Mouse (Mus musculus): ENCODE results near the gene Mrfap1. TPM values are rescaled to one million over a fixed set of nuclear protein-coding genes. Genes with fewer than 3 reads are reported as not detected.

Mrfap1 gene
- polyA plus RNA-seq, 1 experiment from 2014 or later, result 379 TPM

DNA sequence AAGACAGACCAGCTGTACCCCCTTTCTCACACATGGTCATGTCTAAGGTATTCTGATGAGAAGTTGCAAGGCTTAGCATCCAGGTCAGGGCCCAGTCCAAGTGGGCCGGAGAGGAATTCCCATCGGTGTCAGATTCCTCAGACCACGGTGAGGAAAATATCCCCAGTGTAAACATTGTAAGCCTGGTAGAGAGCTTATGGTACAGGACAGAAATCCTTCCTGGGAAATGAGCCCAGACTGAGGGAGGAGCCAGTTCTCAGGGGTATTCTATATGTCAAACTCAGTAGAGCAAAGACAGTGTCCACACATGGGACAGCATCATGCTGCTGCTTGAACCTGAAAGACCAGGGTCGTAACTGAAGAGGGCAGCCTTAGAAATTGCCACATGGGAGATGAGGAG, 36.7 kb downstream of the Mrfap1 start:
- no peaks in the 10 kb centered on the region for H3K27me3 ChIP-seq (replicated peaks; ENCODE audit: control insufficient read depth, insufficient read depth, low read length)
- no peak overlapping the region for H3K27ac ChIP-seq (ENCODE audit: low read depth, low read length)
- TF ChIP-seq CTCF (IDR thresholded peaks at IDR 0.05; ENCODE audit: low read depth), result no peak
- H3K4me2 ChIP-seq (replicated peaks; ENCODE audit: low read depth), result no peak overlapping the region
- H3K9ac ChIP-seq (ENCODE audit: low read depth, low read length), result no peak overlapping the region
- WGBS, result 32% methylated on average over 4 of the region's 4 CpGs
- no peaks in the 10 kb centered on the region for H3K36me3 ChIP-seq (ENCODE audit: control insufficient read depth, insufficient read depth)
- no peaks in the 10 kb centered on the region for H3K4me1 ChIP-seq (replicated peaks; ENCODE audit: control insufficient read depth, insufficient read depth, low read length)
- H3K4me3 ChIP-seq (ENCODE audit: low read depth, low read length), result no peak overlapping the region
- H3K9me3 ChIP-seq (ENCODE audit: control insufficient read depth), result no peaks in the 10 kb centered on the region
- ATAC-seq, result no peak

DNA sequence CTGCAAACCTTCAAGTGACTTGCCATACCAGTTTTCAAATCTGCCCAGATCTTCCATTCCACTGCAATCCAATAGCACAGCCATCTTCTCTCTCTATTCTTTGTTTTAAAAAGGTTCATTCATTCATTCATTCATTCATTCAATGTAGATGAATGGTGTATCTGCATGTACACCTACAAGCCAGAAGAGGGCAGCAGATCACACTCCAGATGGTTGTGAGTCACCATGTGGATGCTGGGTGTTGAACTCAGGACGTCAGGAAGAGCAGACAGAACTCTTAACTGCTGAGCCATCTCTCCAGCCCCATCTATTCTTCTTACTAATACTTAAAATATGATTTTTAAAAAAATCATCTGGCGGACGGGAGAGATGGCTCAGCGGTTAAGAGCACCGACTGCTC, 39.5 kb downstream of the Mrfap1 start:
- Histone ChIP-seq H3K9ac (ENCODE audit: low read depth, low read length) (no peak overlapping the region), H3K4me2 (replicated peaks; ENCODE audit: low read depth) (no peak overlapping the region), H3K4me1 (replicated peaks; ENCODE audit: control insufficient read depth, insufficient read depth, low read length) (no peaks in the 10 kb centered on the region), H3K36me3 (ENCODE audit: control insufficient read depth, insufficient read depth) (no peaks in the 10 kb centered on the region), H3K27ac (ENCODE audit: low read depth, low read length) (no peak overlapping the region), H3K9me3 (ENCODE audit: control insufficient read depth) (no peaks in the 10 kb centered on the region), H3K4me3 (ENCODE audit: low read depth, low read length) (no peak overlapping the region), H3K27me3 (replicated peaks; ENCODE audit: control insufficient read depth, insufficient read depth, low read length) (no peaks in the 10 kb centered on the region)
- 67% methylated on average over 5 of the region's 5 CpGs for WGBS
- no peak for ATAC-seq
- peak; percentile 75 for TF ChIP-seq CTCF (IDR thresholded peaks at IDR 0.05; ENCODE audit: low read depth)

DNA sequence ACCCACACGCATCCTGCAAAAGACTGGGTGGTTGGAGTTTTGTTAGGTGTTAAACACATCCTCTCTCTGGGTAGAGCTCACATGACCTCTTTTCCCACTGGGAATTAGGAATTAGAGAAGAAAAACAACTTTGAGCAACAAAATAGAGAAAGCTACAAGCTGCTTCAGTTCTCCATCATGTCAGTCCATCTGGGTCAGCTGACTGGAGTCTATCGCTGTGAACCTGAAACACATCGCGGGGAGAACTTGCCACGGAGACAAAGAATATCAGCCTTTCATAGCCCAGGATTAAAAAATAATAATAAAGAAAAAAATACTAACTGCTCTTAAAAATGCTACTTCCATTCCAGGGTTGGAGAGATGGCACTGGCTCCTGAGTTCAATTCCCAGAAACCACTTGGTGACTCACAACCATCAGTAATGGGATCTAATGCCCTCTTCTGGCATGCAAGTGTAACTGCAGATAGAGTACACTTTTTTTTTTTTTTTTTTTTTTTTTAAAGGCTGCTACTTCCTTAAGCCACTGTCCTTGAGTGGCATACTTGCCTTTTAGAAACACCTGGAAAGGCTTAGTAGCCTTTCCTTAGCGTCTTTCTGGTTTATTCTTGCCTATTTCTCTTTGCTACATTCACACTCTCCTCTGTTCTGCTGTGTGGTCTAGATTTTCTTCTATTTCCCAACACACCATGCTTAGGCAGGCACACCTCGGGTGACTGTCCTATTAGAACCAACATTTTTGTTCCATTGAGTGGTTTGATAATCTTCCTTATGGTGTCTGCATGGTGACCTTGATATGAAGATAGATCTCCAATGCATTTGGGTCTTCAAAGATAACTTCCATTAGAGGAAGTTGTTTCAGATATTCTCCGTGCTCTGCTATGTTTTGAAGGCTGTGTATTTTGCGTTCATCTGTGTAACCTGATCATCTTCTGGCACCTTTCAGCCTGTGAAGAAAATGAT, 46.2 kb downstream of the Mrfap1 start:
- Histone ChIP-seq H3K9ac (ENCODE audit: low read depth, low read length) (no peak overlapping the region), H3K27ac (ENCODE audit: low read depth, low read length) (no peak overlapping the region), H3K27me3 (replicated peaks; ENCODE audit: control insufficient read depth, insufficient read depth, low read length) (no peaks in the 10 kb centered on the region), H3K9me3 (ENCODE audit: control insufficient read depth) (no peaks in the 10 kb centered on the region), H3K4me2 (replicated peaks; ENCODE audit: low read depth) (no peak overlapping the region), H3K4me3 (ENCODE audit: low read depth, low read length) (no peak overlapping the region), H3K36me3 (ENCODE audit: control insufficient read depth, insufficient read depth) (no peaks in the 10 kb centered on the region), H3K4me1 (replicated peaks; ENCODE audit: control insufficient read depth, insufficient read depth, low read length) (0 out of 2 replicates have a peak, but pooled peaks cover 3% of the 10 kb centered on the region)
- peak; percentile 64 for TF ChIP-seq CTCF (IDR thresholded peaks at IDR 0.05; ENCODE audit: low read depth)
- 75% methylated on average over 9 of the region's 9 CpGs for WGBS
- ATAC-seq, result no peak

DNA sequence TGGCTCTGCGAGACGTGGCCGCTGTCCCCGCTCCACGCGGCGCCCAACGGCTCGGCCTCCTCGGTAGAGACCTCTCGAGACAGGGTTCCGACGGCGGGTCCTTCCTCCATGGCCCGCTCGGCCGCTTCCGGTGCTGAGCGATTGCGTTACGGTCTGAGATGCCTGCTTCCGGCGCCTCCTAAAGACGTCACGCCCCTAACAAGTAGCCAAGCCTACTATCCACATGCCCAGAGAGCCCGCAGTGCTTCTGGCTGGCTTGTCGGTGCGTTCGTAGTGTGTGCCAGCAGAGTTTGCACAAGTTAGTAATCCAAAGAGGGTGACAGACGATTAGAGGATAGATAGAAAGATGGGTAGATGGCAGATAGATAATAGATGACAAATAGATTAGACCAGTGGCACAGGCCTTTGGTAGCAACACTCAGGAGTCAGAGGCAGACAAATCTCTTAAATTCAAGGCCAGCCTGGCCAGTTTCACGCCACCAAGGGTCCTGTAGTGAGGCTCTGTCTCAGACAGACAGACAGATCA, 48.0 kb downstream of the Mrfap1 start, which contains the start of gene Bloc1s4:
Bloc1s4 (minus strand) TSS at position 115 of the 526 bp plus-strand sequence.
- H3K9ac ChIP-seq (ENCODE audit: low read depth, low read length), result peak within 1 kb of the TSS; percentile 87
- no peaks in the 10 kb centered on the region for H3K36me3 ChIP-seq (ENCODE audit: control insufficient read depth, insufficient read depth)
- ATAC-seq, result peak; percentile 82
- H3K27me3 ChIP-seq (replicated peaks; ENCODE audit: control insufficient read depth, insufficient read depth, low read length), result no peaks in the 10 kb centered on the region
- H3K4me1 ChIP-seq (replicated peaks; ENCODE audit: control insufficient read depth, insufficient read depth, low read length), result 0 out of 2 replicates have a peak, but pooled peaks cover 3% of the 10 kb centered on the region
- peak within 1 kb of the TSS; percentile 99 for H3K4me2 ChIP-seq (replicated peaks; ENCODE audit: low read depth)
- 4% methylated on average over 31 of the region's 31 CpGs for WGBS
- H3K9me3 ChIP-seq (ENCODE audit: control insufficient read depth), result no peaks in the 10 kb centered on the region
- peak within 1 kb of the TSS; percentile 46; the same call in 1 of the 2 replicates for H3K27ac ChIP-seq (ENCODE audit: low read depth, low read length)
- TF ChIP-seq CTCF (IDR thresholded peaks at IDR 0.05; ENCODE audit: low read depth), result no peak
- peak within 1 kb of the TSS; percentile 99 for H3K4me3 ChIP-seq (ENCODE audit: low read depth, low read length)

DNA sequence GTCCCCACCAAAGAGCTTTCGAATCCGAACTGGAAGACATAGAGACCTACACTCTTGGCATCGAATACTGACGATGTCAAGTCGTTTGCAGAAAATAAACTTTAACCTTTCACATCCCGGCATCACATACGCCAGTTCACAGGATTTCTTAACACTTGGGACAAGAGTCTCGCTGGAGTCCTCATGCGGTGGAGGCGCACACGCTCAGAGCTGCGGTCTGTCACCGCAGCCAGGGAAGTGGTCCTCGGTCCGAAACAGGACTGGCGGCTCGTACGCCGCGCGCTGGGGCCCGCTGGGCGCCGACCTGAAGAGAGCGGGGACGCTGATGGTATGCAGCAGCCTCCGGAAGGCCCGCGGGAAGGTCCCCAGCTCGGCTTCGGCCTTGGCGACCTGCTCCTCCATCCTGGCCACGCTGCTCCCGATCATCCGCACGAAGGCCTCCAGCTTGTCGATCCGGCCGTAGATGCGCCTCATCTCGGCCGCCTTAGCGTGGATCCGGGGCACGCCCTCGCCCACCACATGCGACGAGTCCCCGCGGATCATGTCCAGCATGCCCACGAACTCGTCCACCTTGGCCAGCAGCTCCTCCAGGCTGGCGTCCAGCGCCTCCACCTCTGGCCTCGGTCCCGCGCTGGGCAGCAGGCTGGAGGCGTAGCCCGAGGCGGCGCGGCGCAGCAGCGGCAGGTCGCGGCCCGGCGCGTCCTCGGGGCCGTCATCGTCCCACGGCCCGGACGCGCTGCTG, 48.6 kb downstream of the Mrfap1 start:
- TF ChIP-seq CTCF (IDR thresholded peaks at IDR 0.05; ENCODE audit: low read depth), result no peak
- Histone ChIP-seq H3K4me1 (replicated peaks; ENCODE audit: control insufficient read depth, insufficient read depth, low read length) (0 out of 2 replicates have a peak, but pooled peaks cover 3% of the 10 kb centered on the region), H3K9me3 (ENCODE audit: control insufficient read depth) (no peaks in the 10 kb centered on the region), H3K36me3 (ENCODE audit: control insufficient read depth, insufficient read depth) (no peaks in the 10 kb centered on the region), H3K27me3 (replicated peaks; ENCODE audit: control insufficient read depth, insufficient read depth, low read length) (no peaks in the 10 kb centered on the region), H3K4me3 (ENCODE audit: low read depth, low read length) (peak overlapping the region; percentile 99), H3K4me2 (replicated peaks; ENCODE audit: low read depth) (peak overlapping the region; percentile 99), H3K9ac (ENCODE audit: low read depth, low read length) (peak overlapping the region; percentile 87), H3K27ac (ENCODE audit: low read depth, low read length) (peak overlapping the region; percentile 46; the same call in 1 of the 2 replicates)
- ATAC-seq, result peak; percentile 66
- 1% methylated on average over 64 of the region's 76 CpGs for WGBS

DNA sequence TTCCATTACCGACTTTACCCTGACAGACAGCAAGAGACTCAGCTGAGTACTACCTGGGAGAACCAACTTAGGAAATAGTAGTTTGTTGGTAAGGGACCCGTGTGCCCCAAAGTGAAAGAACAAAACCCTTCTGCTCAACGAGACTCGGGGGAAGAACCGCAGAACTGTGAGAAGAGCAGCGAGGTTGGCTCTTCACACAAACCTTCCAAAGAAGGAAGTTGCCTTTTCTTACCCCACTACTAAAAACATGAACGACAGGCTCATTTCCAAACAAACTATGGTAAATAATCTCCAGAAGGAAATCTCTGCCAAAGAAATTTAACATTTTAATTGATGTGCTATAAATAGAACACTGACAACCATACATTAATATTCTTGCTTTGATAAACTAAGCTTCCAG, 49.5 kb downstream of the Mrfap1 start:
- Histone ChIP-seq H3K36me3 (ENCODE audit: control insufficient read depth, insufficient read depth) (no peaks in the 10 kb centered on the region), H3K27me3 (replicated peaks; ENCODE audit: control insufficient read depth, insufficient read depth, low read length) (no peaks in the 10 kb centered on the region), H3K9me3 (ENCODE audit: control insufficient read depth) (no peaks in the 10 kb centered on the region), H3K27ac (ENCODE audit: low read depth, low read length) (no peak overlapping the region), H3K4me3 (ENCODE audit: low read depth, low read length) (no peak overlapping the region), H3K4me2 (replicated peaks; ENCODE audit: low read depth) (peak overlapping the region; percentile 99), H3K9ac (ENCODE audit: low read depth, low read length) (no peak overlapping the region), H3K4me1 (replicated peaks; ENCODE audit: control insufficient read depth, insufficient read depth, low read length) (0 out of 2 replicates have a peak, but pooled peaks cover 3% of the 10 kb centered on the region)
- no peak for ATAC-seq
- 71% methylated on average over 7 of the region's 7 CpGs for WGBS
- no peak for TF ChIP-seq CTCF (IDR thresholded peaks at IDR 0.05; ENCODE audit: low read depth)

Other genes with a start within 250 kb of the Mrfap1 start
- gene Tbc1d14, start 203.5 kb downstream of the Mrfap1 start, polyA plus RNA-seq (2015; fragmentation: Nextera tagmentation; extraction: Ambion mirVana), result 16.8 and 17.2 TPM in 2 replicates
- 19.6 and 22.5 TPM in 2 replicates for gene D5Ertd579e, start 100.7 kb downstream of the Mrfap1 start, polyA plus RNA-seq (2015; fragmentation: Nextera tagmentation; extraction: Ambion mirVana)
- 22.0 and 22.5 TPM in 2 replicates for gene Bloc1s4, start 48.1 kb downstream of the Mrfap1 start, polyA plus RNA-seq (2015; fragmentation: Nextera tagmentation; extraction: Ambion mirVana)
- gene Man2b2, start 33.9 kb upstream of the Mrfap1 start, polyA plus RNA-seq (2015; fragmentation: Nextera tagmentation; extraction: Ambion mirVana), result 99.0 and 116 TPM in 2 replicates
- gene Ppp2r2c, start 71.7 kb upstream of the Mrfap1 start, polyA plus RNA-seq (2015; fragmentation: Nextera tagmentation; extraction: Ambion mirVana), result 0.95 and 1.0 TPM in 2 replicates
- gene Wfs1, start 192.4 kb upstream of the Mrfap1 start, polyA plus RNA-seq (2015; fragmentation: Nextera tagmentation; extraction: Ambion mirVana), result 12.8 and 15.6 TPM in 2 replicates